Mouse (Mus musculus) C2C12 (cell line): Measurements from ENCODE around the gene Sapcd1.

Experiments used
- CEBPB ChIP-seq: IDR thresholded peaks from one replicate; pipeline ENCODE4 v1.6.1; 2011; ENCODE audit warnings: low read depth, mild to moderate bottlenecking, control low read depth, moderate library complexity
- CTCF ChIP-seq: IDR thresholded peaks from one replicate; pipeline ENCODE4 v1.5.1; 2011; ENCODE audit not compliant: control insufficient read depth, insufficient read depth, insufficient read length
- FOSL1 ChIP-seq: IDR thresholded peaks from one replicate; pipeline ENCODE4 v1.8.0; 2011; ENCODE audit warnings: mild to moderate bottlenecking, low read length; ENCODE audit not compliant: poor library complexity, insufficient read depth, severe bottlenecking
- MAX ChIP-seq: IDR thresholded peaks from one replicate; pipeline ENCODE4 v1.6.1; 2011; ENCODE audit warnings: mild to moderate bottlenecking, control low read depth
- MYOD1 ChIP-seq: IDR thresholded peaks from one replicate; pipeline ENCODE4 v1.6.1; 2011; ENCODE audit warnings: low read depth; ENCODE audit not compliant: control insufficient read depth, insufficient read length
- MYOG ChIP-seq: IDR thresholded peaks from one replicate; pipeline ENCODE4 v1.6.1; 2011; ENCODE audit not compliant: control insufficient read depth, insufficient read length; ENCODE audit errors: extremely low read depth

- TF ChIP-seq CTCF (no peak), MYOG (no peak), FOSL1 (no peak), CEBPB (peak; percentile 2), MYOD1 (no peak), MAX (no peak)
Measured at GRCm38 (mm10) chr17:35044904-35045806, 17.3 kb upstream of the Sapcd1 start.
